Mouse (Mus musculus) macrophage (primary cell): ENCODE measurements around the gene Tbrg4. TPM values are rescaled to one million over a fixed set of nuclear protein-coding genes. Genes with fewer than 3 reads are reported as not detected.

ENCODE experiments used
- polyA plus RNA-seq: library from polyadenylated mRNA; stranded (reverse); fragments of 250-400 nt; gene quantifications from 3 replicates; pipeline ENCODE4 v1.2.4, GENCODE M21; 2018; ENCODE audit warnings: inconsistent platforms

The Tbrg4 gene
- polyA plus RNA-seq, 1 experiment from 2014 or later, result 15.0 TPM

Other genes starting within 250 kb of the Tbrg4 start
- 38.6 to 57.7 TPM (median 48.1 TPM) in 3 replicates for gene Zmiz2, start 237.0 kb downstream of the Tbrg4 start, polyA plus RNA-seq
- gene Ppia, start 210.6 kb downstream of the Tbrg4 start, polyA plus RNA-seq, result 1,329 to 2,132 TPM (median 1,766 TPM) in 3 replicates
- 15.4 to 35.4 TPM (median 22.4 TPM) in 3 replicates for gene H2afv, start 181.6 kb downstream of the Tbrg4 start, polyA plus RNA-seq
- gene Purb, start 150.2 kb downstream of the Tbrg4 start, polyA plus RNA-seq, result 23.4 to 30.1 TPM (median 28.8 TPM) in 3 replicates
- 54.3 to 64.8 TPM (median 54.5 TPM) in 3 replicates for gene Myo1g, start 105.1 kb downstream of the Tbrg4 start, polyA plus RNA-seq
- gene Ccm2, start 79.2 kb downstream of the Tbrg4 start, polyA plus RNA-seq, result 52.8 to 75.3 TPM (median 58.4 TPM) in 3 replicates
- gene Nacad, start 20.0 kb downstream of the Tbrg4 start, polyA plus RNA-seq, result not detected in 3 replicates
- gene Wap, start 12.6 kb upstream of the Tbrg4 start, polyA plus RNA-seq, result not detected in 3 replicates
- 0.11 TPM in 1 of 3 replicates, not detected in the others for gene Ramp3, start 32.5 kb upstream of the Tbrg4 start, polyA plus RNA-seq
- gene Gm11983, start 211.6 kb upstream of the Tbrg4 start, polyA plus RNA-seq, result not detected in 3 replicates